Mouse (Mus musculus) kidney, adult 2 months (tissue): ENCODE measurements around the gene Isy1.

ENCODE experiments used
- CTCF ChIP-seq: fragments of 200-500 bp; conservative IDR thresholded peaks from 2 replicates; pipeline ENCODE4 v1.5.1; 2011; ENCODE audit warnings: low read depth, mild to moderate bottlenecking, control low read depth, low read length, moderate library complexity, mixed read lengths; ENCODE audit not compliant: insufficient read depth, insufficient read length
- POLR2A ChIP-seq: fragments of 200-500 bp; IDR thresholded peaks from one replicate; pipeline ENCODE4 v1.6.1; 2011; ENCODE audit warnings: low read depth, low read length, control low read depth

GRCm38 (mm10) chr6:87851871-87852270, 13.3 kb upstream of the Isy1 start:
- TF ChIP-seq POLR2A (no peak), CTCF (no peak)
